In genomic region chr1:75895550-75895949, GRCm38 (mm10) we compare ENCODE assay signal across 13 mouse cellular contexts.
"Had no signal": no experiment of that assay in that cellular context is flagged by ENCODE, and none has a peak within 500 bp of the region (broad histone marks: within the 10 kb centered on the region; RNA-seq: fewer than 3 reads in every experiment).

No protein-coding gene starts in this region.

- DNase-seq: forebrain, postnatal 0 days; gastrocnemius, postnatal 14 days; gastrocnemius, postnatal 36 days; heart, adult 2 months; heart, postnatal 14 days; heart, postnatal 36 days; kidney, adult 11 months; kidney, adult 2 months; kidney, adult 9 months; kidney, postnatal 25 days; kidney, postnatal 4 days; liver; liver, embryonic 13.5 days had no signal
